Mouse (Mus musculus) liver, postnatal 0 days (tissue): ENCODE data around the gene Nrp2.

Experiments
- CTCF ChIP-seq: sonication (generic); IDR thresholded peaks from 2 replicates; pipeline ENCODE4 v1.5.1; 2016; ENCODE audit warnings: antibody characterized with exemption, low read depth
- EP300 ChIP-seq: IDR thresholded peaks from 2 replicates; pipeline ENCODE4 v1.6.1; 2016; ENCODE audit warnings: antibody characterized with exemption, low read depth, mild to moderate bottlenecking

GRCm38 (mm10) chr1:62853996-62854395 is 150.9 kb downstream of the Nrp2 start:
- TF ChIP-seq EP300 (no peak), CTCF (no peak)
